Mouse (Mus musculus) stomach, embryonic 14.5 days (tissue): ENCODE measurements around the gene D10Jhu81e. TPM values are rescaled to one million over a fixed set of nuclear protein-coding genes. Genes with fewer than 3 reads are reported as not detected.
A peak's percentile ranks its signal among the peaks of the same experiment; 100 is the strongest.

Source experiments
- ATAC-seq: fragments of 200-750 bp; cut with Nextera tagmentation; 2 replicates; pipeline ENCODE4 v1.8.0; 2017; ENCODE audit warnings: low read depth, moderate TSS enrichment; ENCODE audit not compliant: insufficient number of reproducible peaks, insufficient read depth, low FRiP score
- H3K27ac ChIP-seq: fragments of 300-500 bp; sonication (generic); 2 replicates; pipeline ENCODE4 v1.5.1; 2014; ENCODE audit warnings: mild to moderate bottlenecking, low read length, moderate library complexity, mixed read lengths
- H3K27me3 ChIP-seq: fragments of 300-500 bp; sonication (generic); 2 replicates; pipeline ENCODE4 v1.6.1; 2014; ENCODE audit warnings: low read length, control low read depth, mixed read lengths; ENCODE audit not compliant: control insufficient read depth, insufficient read depth
- H3K36me3 ChIP-seq: fragments of 300-500 bp; sonication (generic); 2 replicates; pipeline ENCODE4 v1.6.1; 2014; ENCODE audit warnings: mild to moderate bottlenecking, control low read depth, low read length, moderate library complexity, mixed read lengths; ENCODE audit not compliant: control insufficient read depth, insufficient read depth
- H3K4me1 ChIP-seq: fragments of 300-500 bp; sonication (generic); 2 replicates; pipeline ENCODE4 v1.6.1; 2014; ENCODE audit warnings: low read length, control low read depth, mixed read lengths; ENCODE audit not compliant: control insufficient read depth, insufficient read depth
- H3K4me2 ChIP-seq: fragments of 300-500 bp; sonication (generic); replicated peaks from 2 replicates; pipeline ENCODE4 v1.6.1; 2014; ENCODE audit warnings: low read depth, low read length, control low read depth
- H3K4me3 ChIP-seq: fragments of 300-500 bp; sonication (generic); 2 replicates; pipeline ENCODE4 v1.5.1; 2014; ENCODE audit warnings: low read depth, low read length, control low read depth
- H3K9ac ChIP-seq: fragments of 300-500 bp; sonication (generic); replicated peaks from 2 replicates; pipeline ENCODE4 v1.6.1; 2014; ENCODE audit warnings: low read depth, mild to moderate bottlenecking, control low read depth, low read length, moderate library complexity, mixed read lengths
- H3K9me3 ChIP-seq: fragments of 300-500 bp; sonication (generic); 2 replicates; pipeline ENCODE4 v1.6.1; 2016; ENCODE audit warnings: low read depth, low read length, control low read depth; ENCODE audit not compliant: control insufficient read depth
- WGBS: fragments of 180-500 bp; shearing (Covaris S2); extraction: QIAGEN DNeasy Blood & Tissue Kit; methylation state at CpG from one replicate; pipeline ENCODE4 v1.1.7; 2014; 5-methylcytosine and 5-hydroxymethylcytosine counted together
- polyA plus RNA-seq: library from polyadenylated mRNA; unstranded; fragments of >200 nt; fragmentation: Nextera tagmentation; extraction: Ambion mirVana; gene quantifications from 2 replicates; pipeline ENCODE4 v1.2.1, GENCODE M21; 2014

Gene D10Jhu81e
- polyA plus RNA-seq, 1 experiment from 2014 or later = 18.2 TPM

- peaks cover 10% of the 10 kb centered on the region; the same call in 1 of the 2 replicates for H3K4me1 ChIP-seq
- H3K9me3 ChIP-seq = no peaks in the 10 kb centered on the region
- WGBS = 42% methylated on average over 8 of the region's 8 CpGs
- H3K4me3 ChIP-seq = no peak overlapping the region
- H3K27ac ChIP-seq = no peak overlapping the region
- no peaks in the 10 kb centered on the region for H3K27me3 ChIP-seq
- no peak for ATAC-seq
- H3K4me2 ChIP-seq = no peak overlapping the region
- no peaks in the 10 kb centered on the region for H3K36me3 ChIP-seq
- H3K9ac ChIP-seq = no peak overlapping the region
Measured at GRCm38 (mm10) chr10:78143727-78144505, 25.7 kb downstream of the D10Jhu81e start.

- no peaks in the 10 kb centered on the region for H3K9me3 ChIP-seq
- peaks cover 16% of the 10 kb centered on the region; the same call in 1 of the 2 replicates for H3K4me1 ChIP-seq
- no peak overlapping the region for H3K9ac ChIP-seq
- no peaks in the 10 kb centered on the region for H3K27me3 ChIP-seq
- WGBS = 73% methylated on average over 3 of the region's 3 CpGs
- no peak overlapping the region for H3K27ac ChIP-seq
- H3K4me2 ChIP-seq = no peak overlapping the region
- no peak for ATAC-seq
- H3K4me3 ChIP-seq = no peak overlapping the region
- H3K36me3 ChIP-seq = no peaks in the 10 kb centered on the region
Measured at GRCm38 (mm10) chr10:78140843-78141242, 28.7 kb downstream of the D10Jhu81e start.

GRCm38 (mm10) chr10:78140251-78140600, 29.4 kb downstream of the D10Jhu81e start:
- Histone ChIP-seq H3K4me1 (peaks cover 22% of the 10 kb centered on the region; the same call in 1 of the 2 replicates), H3K9me3 (no peaks in the 10 kb centered on the region), H3K27me3 (no peaks in the 10 kb centered on the region), H3K4me2 (no peak overlapping the region), H3K27ac (no peak overlapping the region), H3K36me3 (no peaks in the 10 kb centered on the region), H3K4me3 (no peak overlapping the region), H3K9ac (no peak overlapping the region)
- ATAC-seq = no peak
- 89% methylated on average over 1 of the region's 1 CpGs for WGBS

- 65% methylated on average over 11 of the region's 11 CpGs for WGBS
- Histone ChIP-seq H3K27me3 (no peaks in the 10 kb centered on the region), H3K4me3 (no peak overlapping the region), H3K36me3 (no peaks in the 10 kb centered on the region), H3K4me2 (no peak overlapping the region), H3K4me1 (peaks cover 25% of the 10 kb centered on the region), H3K9me3 (no peaks in the 10 kb centered on the region), H3K9ac (no peak overlapping the region), H3K27ac (peak overlapping the region; percentile 88; the same call in 1 of the 2 replicates)
- ATAC-seq = no peak
Measured at GRCm38 (mm10) chr10:78139572-78140250, 29.9 kb downstream of the D10Jhu81e start.

GRCm38 (mm10) chr10:78138812-78139523, 30.6 kb downstream of the D10Jhu81e start:
- Histone ChIP-seq H3K4me3 (no peak overlapping the region), H3K27me3 (no peaks in the 10 kb centered on the region), H3K4me1 (peaks cover 31% of the 10 kb centered on the region), H3K9me3 (no peaks in the 10 kb centered on the region), H3K36me3 (no peaks in the 10 kb centered on the region), H3K27ac (peak overlapping the region; percentile 88), H3K4me2 (no peak overlapping the region; the same call in 1 of the 2 replicates), H3K9ac (no peak overlapping the region)
- 18% methylated on average over 14 of the region's 14 CpGs for WGBS
- ATAC-seq = peak; percentile 83

GRCm38 (mm10) chr10:78137191-78137590, 32.4 kb downstream of the D10Jhu81e start:
- no peak for ATAC-seq
- Histone ChIP-seq H3K27me3 (no peaks in the 10 kb centered on the region), H3K9ac (no peak overlapping the region), H3K36me3 (no peaks in the 10 kb centered on the region), H3K27ac (no peak overlapping the region), H3K4me2 (no peak overlapping the region), H3K4me3 (no peak overlapping the region), H3K9me3 (no peaks in the 10 kb centered on the region), H3K4me1 (peaks cover 31% of the 10 kb centered on the region)
- 88% methylated on average over 3 of the region's 3 CpGs for WGBS

- Histone ChIP-seq H3K4me3 (no peak overlapping the region), H3K9me3 (no peaks in the 10 kb centered on the region), H3K9ac (no peak overlapping the region), H3K36me3 (no peaks in the 10 kb centered on the region), H3K27ac (no peak overlapping the region), H3K4me2 (no peak overlapping the region), H3K27me3 (no peaks in the 10 kb centered on the region), H3K4me1 (peaks cover 31% of the 10 kb centered on the region)
- ATAC-seq = no peak
- WGBS = 63% methylated on average over 5 of the region's 5 CpGs
Measured at GRCm38 (mm10) chr10:78135947-78136346, 33.6 kb downstream of the D10Jhu81e start.

GRCm38 (mm10) chr10:78134975-78135798, 34.4 kb downstream of the D10Jhu81e start:
- H3K27me3 ChIP-seq = no peaks in the 10 kb centered on the region
- no peak overlapping the region for H3K4me3 ChIP-seq
- H3K36me3 ChIP-seq = no peaks in the 10 kb centered on the region
- WGBS = 6% methylated on average over 14 of the region's 14 CpGs
- H3K9ac ChIP-seq = no peak overlapping the region
- H3K9me3 ChIP-seq = no peaks in the 10 kb centered on the region
- peak overlapping the region; percentile 33 for H3K4me2 ChIP-seq
- peaks cover 31% of the 10 kb centered on the region for H3K4me1 ChIP-seq
- peak overlapping the region; percentile 49; the same call in 1 of the 2 replicates for H3K27ac ChIP-seq
- peak; percentile 24; the same call in 1 of the 2 replicates for ATAC-seq
